Mouse (Mus musculus): ENCODE measurements around the gene Slc22a21. TPM values are rescaled to one million over a fixed set of nuclear protein-coding genes. Genes with fewer than 3 reads are reported as not detected.
A peak's percentile ranks its signal among the peaks of the same experiment; 100 is the strongest.

The Slc22a21 gene
- total RNA-seq, 2 experiments from 2014 or later, result 4.1 to 5.7 TPM

DNA sequence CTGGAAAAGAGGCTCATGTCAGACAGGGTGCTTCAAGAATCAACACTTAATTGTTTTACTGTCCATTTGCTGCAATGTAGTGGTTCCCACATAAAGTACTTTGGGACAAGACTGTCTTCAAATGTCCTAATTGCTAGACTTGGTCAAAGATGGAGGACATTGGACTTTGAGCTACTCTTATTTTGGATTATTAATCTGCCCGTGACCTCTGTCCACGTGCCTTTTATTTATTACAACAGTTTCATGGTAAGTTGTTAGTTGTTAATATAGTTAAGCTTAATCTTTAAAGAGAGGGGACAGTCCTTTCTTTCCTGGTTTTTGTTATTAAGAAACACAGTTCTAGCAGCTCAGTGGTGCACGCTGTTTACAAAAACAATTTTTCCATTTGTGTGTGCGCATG lies 61.3 kb downstream of the Slc22a21 start:
- no peak for DNase-seq
- intact Hi-C loops (cut with DNase I), result no loop called here

GRCm38 (mm10) chr11:53911011-53911410 lies 69.1 kb downstream of the Slc22a21 start:
- no peak for DNase-seq
- intact Hi-C loops (cut with DNase I), result no loop called here

- intact Hi-C loops (cut with DNase I), result no loop called here
- no peak for DNase-seq
These were observed 71.4 kb downstream of the Slc22a21 start for GRCm38 (mm10) chr11:53908686-53909085.

GRCm38 (mm10) chr11:53904534-53904925 lies 75.6 kb downstream of the Slc22a21 start:
- intact Hi-C loops (cut with DNase I), result no loop called here
- no peak for DNase-seq

DNA sequence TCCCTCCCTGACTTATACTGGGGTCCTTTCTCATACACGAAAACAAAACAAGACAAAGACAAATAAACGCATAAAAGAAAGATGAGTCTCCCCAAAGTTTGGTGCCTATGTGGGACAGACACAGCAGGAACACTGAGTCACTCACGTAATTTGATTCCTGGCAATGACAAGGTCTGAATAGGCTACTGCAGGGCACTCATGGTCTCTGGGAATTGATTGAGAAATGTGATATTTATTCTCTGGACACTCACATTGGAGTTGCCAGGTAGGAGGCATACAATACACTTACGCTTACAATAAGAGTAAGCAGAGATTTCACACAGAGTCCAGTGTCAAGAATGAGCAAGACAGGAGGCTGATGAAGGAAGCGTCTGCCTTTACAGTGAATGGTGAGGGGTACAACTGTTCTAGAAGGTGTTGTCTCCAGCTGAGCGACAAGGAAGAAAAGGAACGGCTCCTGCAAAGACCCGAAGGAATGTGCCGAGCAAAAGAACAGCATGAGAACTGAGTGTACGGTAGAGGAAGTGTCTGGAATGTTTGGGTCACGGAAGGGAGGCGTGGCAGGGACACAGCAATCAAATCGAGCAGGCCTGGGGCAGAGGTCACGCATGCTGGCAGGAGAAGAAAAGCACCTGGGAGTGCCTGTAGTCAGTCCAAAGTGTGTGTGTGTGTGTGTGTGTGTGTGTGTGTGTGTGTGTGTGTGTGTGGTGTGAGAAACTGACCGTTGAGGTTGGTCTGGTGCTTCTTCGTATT lies 76.2 kb downstream of the Slc22a21 start:
- intact Hi-C loops (cut with DNase I), result no loop called here
- peak; percentile 5 for DNase-seq

DNA sequence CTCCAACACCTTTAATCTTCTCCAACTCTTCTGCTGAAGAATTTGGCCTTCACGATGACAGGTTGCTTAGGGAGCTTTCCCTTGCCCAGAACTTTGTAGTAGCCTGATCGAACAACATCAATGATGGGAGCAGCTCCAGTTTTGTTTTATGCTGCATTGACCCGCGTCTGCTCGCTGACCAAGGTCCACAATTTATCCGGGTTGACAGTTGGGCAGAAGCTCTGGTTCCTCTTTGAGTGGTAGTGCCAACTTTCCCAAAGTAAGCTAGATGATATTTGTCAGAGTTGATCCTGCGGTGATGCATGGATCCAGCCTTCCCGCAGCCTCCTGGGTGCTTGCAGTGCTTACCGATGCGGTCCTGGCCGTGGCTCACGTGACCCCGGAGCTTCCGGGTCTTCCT lies 77.4 kb downstream of the Slc22a21 start:
- intact Hi-C loops (cut with DNase I), result no loop called here
- no peak for DNase-seq

GRCm38 (mm10) chr11:53900991-53901390 lies 79.1 kb downstream of the Slc22a21 start:
- no peak for DNase-seq
- intact Hi-C loops (cut with DNase I), result no loop called here

GRCm38 (mm10) chr11:53899981-53900380 lies 80.2 kb downstream of the Slc22a21 start:
- no peak for DNase-seq
- intact Hi-C loops (cut with DNase I), result no loop called here

Other genes with a start within 250 kb of the Slc22a21 start
- gene Irf1, start 210.3 kb downstream of the Slc22a21 start, total RNA-seq (2021), result 1 to 10 TPM; 2.9 to 4.2 TPM
- gene Gm17334, start 207.1 kb downstream of the Slc22a21 start, total RNA-seq (2021), result not detected
- gene Gm12216, start 121.1 kb downstream of the Slc22a21 start, total RNA-seq (2021), result 1 to 10 TPM; 1.1 to 1.3 TPM
- gene Slc22a5, start 88.7 kb downstream of the Slc22a21 start, total RNA-seq (2021), result 10 to 100 TPM; 17.2 to 19.6 TPM
- 1 to 10 TPM; 4.0 to 4.7 TPM for gene Slc22a4, start 47.8 kb upstream of the Slc22a21 start, total RNA-seq (2021)
- gene Pdlim4, start 88.7 kb upstream of the Slc22a21 start, total RNA-seq (2021), result 10 to 100 TPM; 11.9 to 13.5 TPM
- gene P4ha2, start 119.8 kb upstream of the Slc22a21 start, total RNA-seq (2021), result 10 to 100 TPM; 14.4 to 15.7 TPM